Mouse (Mus musculus): ENCODE results near the gene Hhat.

DNA sequence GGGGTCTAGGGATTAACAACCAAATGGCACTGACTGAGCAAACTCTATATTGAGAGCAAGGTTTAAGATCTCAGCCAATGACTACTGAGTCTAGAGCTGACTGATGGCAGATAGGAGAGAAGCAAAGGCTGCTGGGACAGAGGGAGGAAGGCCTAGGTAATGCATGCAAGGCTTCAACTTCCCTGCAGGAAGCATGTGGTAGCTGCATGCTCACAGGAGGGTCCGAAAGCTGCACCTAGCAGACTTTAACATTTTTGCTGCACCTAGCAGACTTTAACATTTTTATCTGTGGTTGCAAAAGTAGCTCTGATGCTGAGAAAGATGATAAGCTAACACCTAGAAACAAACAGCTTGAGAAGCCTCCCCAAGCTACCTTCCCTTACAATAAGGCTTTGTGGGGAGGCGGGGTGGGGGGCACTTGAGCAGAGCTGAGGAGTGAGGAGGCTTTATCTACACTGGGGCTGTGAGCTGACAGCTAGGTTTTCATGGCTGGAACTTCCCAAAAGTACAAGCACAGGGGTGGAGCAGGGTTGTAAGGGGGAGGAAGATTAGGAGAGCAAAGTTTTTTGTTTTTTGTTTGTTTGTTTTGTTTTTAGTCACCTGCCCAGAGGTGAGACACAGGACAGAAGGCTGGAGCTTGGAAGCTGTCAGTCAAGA, 239.4 kb downstream of the Hhat start:
- TF ChIP-seq CTCF (IDR thresholded peaks at IDR 0.05; ENCODE audit: low read depth, low read length) (no peak), EP300 (IDR thresholded peaks at IDR 0.05; ENCODE audit: insufficient read depth, low read depth, low read length) (no peak)

Measured in ES-Bruce4 (cell line).